Mouse (Mus musculus): ENCODE data around the gene Nek9. TPM values are rescaled to one million over a fixed set of nuclear protein-coding genes. Genes with fewer than 3 reads are reported as not detected.

Gene Nek9
- polyA plus RNA-seq, 3 experiments from 2014 or later = 9.7 to 13.6 (median 10.8) TPM

GRCm38 (mm10) chr12:85346374-85346773 lies 7.2 kb upstream of the Nek9 start:
- peak; percentile 84 for ATAC-seq

- no peak for ATAC-seq
These were observed 6.4 kb upstream of the Nek9 start for GRCm38 (mm10) chr12:85345559-85345958.

- ATAC-seq = no peak
These were observed 5.1 kb upstream of the Nek9 start for GRCm38 (mm10) chr12:85344252-85344651.

- no peak for ATAC-seq
These were observed 3.1 kb upstream of the Nek9 start for GRCm38 (mm10) chr12:85342310-85342709.

- no peak for ATAC-seq
These were observed 2.0 kb upstream of the Nek9 start for GRCm38 (mm10) chr12:85341131-85341530.

- peak; percentile 31 for ATAC-seq
These were observed 785 bp upstream of the Nek9 start for GRCm38 (mm10) chr12:85339947-85340346.

- peak; percentile 32 for ATAC-seq
These were observed 347 bp downstream of the Nek9 start for GRCm38 (mm10) chr12:85338815-85339214.

- ATAC-seq = no peak
These were observed 1.4 kb downstream of the Nek9 start for GRCm38 (mm10) chr12:85337567-85338311.

GRCm38 (mm10) chr12:85330153-85330552 lies 9.0 kb downstream of the Nek9 start:
- ATAC-seq = no peak

GRCm38 (mm10) chr12:85308651-85309050 lies 30.5 kb downstream of the Nek9 start:
- ATAC-seq = no peak

GRCm38 (mm10) chr12:85305247-85305892 lies 33.8 kb downstream of the Nek9 start:
- peak; percentile 79 for ATAC-seq

- peak; percentile 75 for ATAC-seq
These were observed 34.4 kb downstream of the Nek9 start for GRCm38 (mm10) chr12:85304725-85305124.

GRCm38 (mm10) chr12:85303256-85303655 lies 35.9 kb downstream of the Nek9 start:
- no peak for ATAC-seq

- ATAC-seq = no peak
These were observed 40.4 kb downstream of the Nek9 start for GRCm38 (mm10) chr12:85298835-85299180.

- no peak for ATAC-seq
These were observed 40.9 kb downstream of the Nek9 start for GRCm38 (mm10) chr12:85298127-85298834.

- no peak for ATAC-seq
These were observed 41.7 kb downstream of the Nek9 start for GRCm38 (mm10) chr12:85297345-85297997.

GRCm38 (mm10) chr12:85296915-85297314 lies 42.2 kb downstream of the Nek9 start:
- no peak for ATAC-seq

- ATAC-seq = no peak
These were observed 43.7 kb downstream of the Nek9 start for GRCm38 (mm10) chr12:85295506-85295905.

GRCm38 (mm10) chr12:85292906-85293305 lies 46.3 kb downstream of the Nek9 start:
- ATAC-seq = no peak

- ATAC-seq = no peak
These were observed 46.9 kb downstream of the Nek9 start for GRCm38 (mm10) chr12:85292288-85292687.

GRCm38 (mm10) chr12:85291541-85291940 lies 47.6 kb downstream of the Nek9 start:
- no peak for ATAC-seq

GRCm38 (mm10) chr12:85290633-85291032 lies 48.5 kb downstream of the Nek9 start:
- no peak for ATAC-seq
